Mouse (Mus musculus) megakaryocyte, embryonic 14.5 days (primary cell): ENCODE measurements at regions not wholly inside any gene's neighbourhood (a gene's known extent, or its start where the extent isn't known, plus 50 kb on each side); places are given as distances from the start of the nearest gene placed in this dataset.

Experiments used
- FLI1 ChIP-seq: IDR thresholded peaks from 2 replicates; pipeline ENCODE4 v1.6.1; 2012; ENCODE audit warnings: low read length, inconsistent platforms, mixed read lengths
- GATA1 ChIP-seq: IDR thresholded peaks from 3 replicates; pipeline ENCODE4 v1.6.1; 2012; ENCODE audit warnings: mixed read lengths, low read length, inconsistent platforms, borderline replicate concordance

DNA sequence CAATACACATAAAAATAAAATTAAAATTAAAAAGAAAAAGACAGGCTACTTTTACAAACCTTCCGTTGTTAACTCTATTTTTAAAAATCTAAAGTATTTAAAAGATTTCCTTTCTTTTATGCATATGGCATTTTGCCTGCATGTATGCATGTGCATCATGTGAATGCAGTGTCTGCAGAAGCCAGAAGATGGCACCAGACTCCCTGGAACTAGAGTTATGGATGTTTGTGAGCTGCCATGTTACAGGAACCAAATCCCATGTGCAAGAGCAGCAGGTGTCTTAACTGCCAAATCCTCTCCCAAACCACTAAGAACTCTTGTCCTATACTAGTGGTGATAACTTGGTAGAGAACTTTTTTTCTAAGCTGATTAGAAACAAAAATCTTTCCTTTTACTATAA is 60.1 kb upstream of the Abcb5 start:
- no peak for TF ChIP-seq GATA1
- TF ChIP-seq FLI1 = no peak
